Mouse (Mus musculus) megakaryocyte progenitor cell, adult 5-6 weeks (primary cell): ENCODE data around the gene Ccdc22. TPM values are rescaled to one million over a fixed set of nuclear protein-coding genes. Genes with fewer than 3 reads are reported as not detected.

ENCODE experiments used
- ATAC-seq: replicated peaks from 2 replicates; pipeline ENCODE4 v1.8.0; 2016; ENCODE audit warnings: mild to moderate bottlenecking, moderate TSS enrichment, inconsistent platforms; ENCODE audit not compliant: poor library complexity
- total RNA-seq, 2 experiments: library from RNA; stranded (forward) in 1 of 2; stranded (reverse) in 1 of 2; fragments of 157-497, 149-512 nt in 1 of 2; fragments of 200-1000 nt in 1 of 2; gene quantifications; 2 replicates each; pipeline versions ENCODE4 v1.2.3 to v1.2.4; 2015 to 2017

Ccdc22 gene
- total RNA-seq, 2 experiments from 2014 or later, result 20.5 to 47.6 TPM

DNA sequence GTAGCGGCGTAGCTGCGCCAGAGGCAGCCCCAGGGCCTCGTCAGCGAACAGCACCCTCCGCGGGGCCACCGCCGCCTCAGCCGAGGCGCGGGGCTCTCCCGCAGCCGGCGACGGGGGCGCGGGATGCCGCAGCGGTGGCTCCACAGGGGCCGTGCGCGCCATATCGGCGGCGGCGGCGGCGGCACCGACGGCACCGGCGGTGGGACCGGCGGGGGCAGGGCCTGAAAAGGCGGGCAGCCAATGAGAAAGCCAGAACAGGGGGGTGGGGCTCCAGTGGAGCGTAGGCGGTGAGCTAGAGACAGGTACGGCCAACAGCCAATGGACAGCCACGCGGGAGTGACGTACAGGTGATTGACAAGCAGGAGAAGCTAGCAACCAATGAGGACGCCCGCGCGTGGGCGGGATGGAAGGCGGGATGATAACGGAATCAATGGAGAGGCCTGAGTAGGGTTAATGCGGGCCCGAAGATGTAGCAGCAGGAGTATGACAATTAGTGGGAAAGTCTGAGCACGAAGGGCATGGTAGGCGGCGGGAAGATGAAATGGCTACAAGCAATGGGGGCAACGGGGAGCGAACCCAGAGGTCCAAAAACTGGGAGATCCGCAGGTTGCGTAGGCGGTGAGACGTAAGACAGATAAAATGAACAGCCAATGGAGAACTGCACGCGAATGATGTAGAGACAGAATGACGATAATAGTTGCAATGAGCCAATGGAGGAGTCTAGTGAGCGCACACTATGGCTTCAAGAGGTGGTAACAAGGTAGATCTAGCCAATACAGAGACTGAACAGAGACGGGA, 31.0 kb downstream of the Ccdc22 start, which contains the start of gene Ppp1r3f:
Ppp1r3f (minus strand) TSS at position 197 of the 798 bp plus-strand sequence.
- peak; percentile 96 for ATAC-seq

DNA sequence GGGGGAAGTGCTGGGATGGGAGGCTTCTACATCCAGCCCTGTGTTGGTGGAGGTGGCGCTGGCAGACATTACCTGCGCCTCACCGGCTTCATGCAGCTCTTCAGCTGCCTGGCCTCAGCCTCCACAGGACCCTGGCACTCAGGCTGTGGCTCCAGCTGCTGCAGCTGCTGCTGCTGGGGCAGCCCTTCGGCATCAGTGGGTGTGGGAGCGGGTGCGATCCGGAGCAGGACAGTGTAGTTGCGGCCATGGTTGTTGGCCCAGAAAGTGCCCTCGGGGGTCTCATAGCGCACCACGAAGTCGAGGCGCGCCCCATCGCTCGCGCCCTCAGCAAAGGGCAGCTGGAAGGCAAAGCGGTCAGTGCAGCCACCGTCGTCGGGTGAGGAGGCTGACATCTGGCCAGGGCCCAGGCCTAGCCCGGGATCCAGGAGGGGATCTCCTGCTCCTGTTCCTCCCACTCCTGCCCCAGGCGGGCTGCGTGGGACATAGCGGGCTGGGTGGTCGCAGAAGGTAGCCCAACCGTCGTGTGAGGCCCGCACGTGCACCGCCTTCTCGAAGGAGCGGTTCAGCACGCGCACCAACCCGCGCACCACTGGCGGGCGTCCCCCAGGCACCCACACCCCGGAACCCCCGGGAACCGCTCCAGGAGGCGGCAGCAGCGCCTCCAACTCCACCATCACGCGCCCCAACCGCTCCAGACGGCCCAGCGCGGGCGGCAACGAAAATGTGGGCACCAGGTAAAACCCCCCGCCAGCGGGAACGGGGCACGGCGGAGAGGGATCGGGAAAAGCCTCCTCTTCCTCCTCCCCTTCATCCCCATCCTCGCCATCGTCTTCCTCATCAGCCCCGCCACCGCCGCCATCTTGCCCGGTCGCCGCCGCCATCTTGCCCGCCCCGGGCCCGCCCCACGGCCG, 31.9 kb downstream of the Ccdc22 start, which contains the start of gene Foxp3:
Foxp3 (plus strand) TSS at position 469 of the 911 bp plus-strand sequence.
- ATAC-seq, result no peak

DNA sequence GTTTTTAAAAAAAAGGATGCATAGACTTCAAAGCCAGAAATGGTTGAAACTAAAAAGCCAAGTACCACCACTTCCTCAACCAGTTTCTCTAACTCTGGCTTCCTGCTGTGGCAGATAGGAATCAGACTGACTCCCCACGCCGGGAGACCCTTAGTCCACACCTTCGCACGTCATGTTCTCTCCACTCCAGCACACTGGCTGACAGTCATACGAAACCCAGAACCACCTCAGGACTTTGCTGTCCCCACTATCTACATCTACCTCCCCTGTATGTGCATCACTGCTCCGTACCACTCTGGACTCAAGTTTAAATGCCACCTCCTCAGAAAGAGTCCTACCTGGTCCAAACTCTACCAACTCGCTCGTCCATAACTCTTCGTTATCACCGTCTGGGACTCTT, 32.9 kb downstream of the Ccdc22 start:
- no peak for ATAC-seq

DNA sequence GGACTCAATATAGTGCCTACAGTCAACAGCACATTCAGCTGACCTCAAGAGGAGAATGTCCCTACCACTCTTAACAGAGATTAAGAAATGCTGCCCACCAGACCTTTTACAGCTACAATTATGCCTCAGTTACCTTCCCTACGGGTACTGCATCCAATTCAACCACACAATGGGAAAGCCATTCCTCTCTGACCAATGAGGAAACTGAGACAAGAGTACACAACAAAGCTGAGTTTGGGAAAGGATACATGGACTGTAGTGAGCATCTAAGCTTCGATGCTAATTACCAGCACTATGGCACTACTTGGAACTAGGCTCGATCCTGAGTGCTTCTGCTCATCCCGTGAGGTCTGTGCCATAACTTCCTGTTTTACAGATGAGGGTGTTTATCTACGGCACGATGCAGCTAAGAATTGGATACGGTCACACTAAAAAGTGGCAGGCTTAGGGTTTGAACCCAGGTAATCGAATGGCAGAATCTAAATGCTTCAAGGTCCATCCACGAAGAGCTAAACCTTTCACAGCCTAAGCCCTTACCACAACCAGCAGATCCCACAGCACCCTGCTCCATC, 33.7 kb downstream of the Ccdc22 start:
- no peak for ATAC-seq

DNA sequence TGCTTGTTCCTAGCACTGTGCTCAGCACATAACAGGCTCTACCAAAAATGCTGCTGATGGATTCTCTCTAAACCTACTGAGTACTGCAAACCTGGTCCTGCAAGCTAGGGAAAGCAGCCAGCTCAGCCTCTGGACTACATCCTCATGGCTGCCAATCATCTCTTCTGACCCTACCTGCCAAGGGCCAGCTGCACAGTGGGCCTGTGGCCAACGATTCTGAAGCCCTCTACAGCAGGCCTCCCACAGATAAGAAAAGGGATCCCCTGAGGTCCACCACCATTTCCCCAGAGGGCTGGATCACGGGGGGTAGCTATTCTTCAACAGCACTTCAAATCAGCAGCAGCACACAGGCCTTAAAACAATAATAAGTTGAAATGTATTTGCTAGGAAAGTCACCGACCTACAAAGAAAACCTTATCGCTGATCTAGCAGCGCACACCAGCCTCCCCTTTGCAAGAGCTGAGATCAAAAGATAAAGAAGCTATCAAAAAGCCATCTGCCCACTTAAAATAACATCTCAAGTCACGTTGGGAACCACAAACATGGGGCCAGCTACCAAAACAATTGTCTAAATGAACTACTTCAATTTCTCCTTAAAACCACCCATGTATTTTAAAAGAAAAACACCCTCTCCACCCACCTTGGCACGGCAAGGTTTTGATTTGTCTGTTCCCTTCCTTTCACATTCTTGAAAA, 34.7 kb downstream of the Ccdc22 start:
- no peak for ATAC-seq

DNA sequence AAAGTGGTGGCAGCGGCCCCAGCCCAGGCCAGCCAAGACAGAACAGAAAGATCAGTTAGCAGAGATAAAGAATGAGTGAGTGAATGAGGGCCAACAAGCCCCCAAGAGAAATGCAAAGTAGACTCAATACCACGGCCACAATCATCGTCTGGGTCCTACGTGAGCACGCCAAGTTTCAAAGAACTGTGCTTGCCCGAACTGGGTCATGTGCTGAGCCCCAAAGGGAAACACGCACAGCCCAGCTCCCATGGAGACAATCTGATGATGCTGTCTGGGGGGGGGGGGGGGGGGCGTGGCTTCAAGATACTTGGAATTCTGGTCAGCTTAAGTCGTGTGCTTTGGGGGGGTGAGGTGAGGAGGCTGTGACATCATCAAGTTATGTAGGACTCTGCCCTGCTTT, 37.8 kb downstream of the Ccdc22 start:
- ATAC-seq, result no peak

DNA sequence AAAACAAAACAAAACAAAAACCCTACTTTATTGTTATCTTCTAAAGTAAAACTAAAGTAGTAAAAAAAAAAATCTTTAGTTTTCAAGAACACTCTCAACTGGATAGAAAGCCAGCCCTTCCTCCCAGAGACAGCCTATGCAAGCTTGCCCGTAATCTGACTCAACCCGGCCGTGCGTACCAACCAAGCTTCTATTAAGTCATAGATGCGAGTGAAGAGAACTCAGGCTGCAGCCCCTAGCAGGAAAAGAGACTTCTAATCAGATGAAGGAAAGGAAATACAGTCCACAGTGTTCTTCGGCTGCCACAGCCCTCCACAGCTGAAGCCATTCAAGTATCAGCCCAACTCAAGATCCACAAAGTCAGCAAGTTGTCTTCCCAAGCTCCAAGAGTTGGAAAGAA, 39.0 kb downstream of the Ccdc22 start:
- ATAC-seq, result 0 out of 2 replicates have a peak, but pooled peaks have one; percentile 26

DNA sequence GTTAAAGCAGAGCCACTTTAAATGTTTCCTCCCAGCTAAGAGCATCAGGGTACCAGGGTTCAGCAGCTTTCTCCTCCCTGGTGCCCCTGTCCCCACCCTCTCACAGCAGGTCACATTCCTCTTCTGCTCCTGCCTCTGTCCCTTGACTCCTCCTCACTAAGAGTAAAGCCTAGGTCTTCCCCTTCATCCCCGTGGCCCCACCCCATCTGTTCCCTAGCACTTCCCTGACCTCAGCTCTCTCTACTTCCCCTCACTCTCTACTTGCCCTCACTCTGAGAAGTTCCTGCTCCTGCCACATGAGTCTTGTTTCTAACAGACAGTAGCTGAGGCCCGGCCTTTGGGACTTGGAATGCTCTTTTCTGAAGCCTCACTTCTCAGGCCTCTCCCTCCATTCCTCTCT, 42.2 kb downstream of the Ccdc22 start:
- ATAC-seq, result peak; percentile 86

DNA sequence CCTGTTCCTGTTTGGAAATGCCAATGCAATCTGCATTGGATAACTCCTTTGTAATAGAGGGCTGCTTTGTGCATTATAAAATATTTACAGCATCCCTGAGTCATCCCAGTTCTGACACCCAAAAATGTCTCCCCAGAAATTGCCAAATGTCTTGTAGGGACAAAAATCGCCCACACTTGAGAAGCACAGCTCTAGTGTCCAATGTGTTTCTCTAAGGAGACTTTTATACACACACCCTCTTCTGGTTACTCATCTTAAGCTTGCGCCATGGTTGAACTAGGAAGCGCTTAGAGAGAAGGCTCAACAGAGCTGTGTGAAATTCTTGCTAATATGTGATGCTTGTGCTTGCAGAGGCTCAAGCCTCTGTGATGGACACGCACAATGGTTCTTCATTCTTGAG, 51.8 kb downstream of the Ccdc22 start:
- no peak for ATAC-seq

Other genes with a start within 250 kb of the Ccdc22 start
- 0.37 and 0.52 TPM in 2 replicates for gene Usp27x, start 229.7 kb downstream of the Ccdc22 start, total RNA-seq (2015)
- 0.41 and 0.46 TPM in 2 replicates for gene Usp27x, start 229.7 kb downstream of the Ccdc22 start, total RNA-seq (2017)
- gene Foxp3, start 31.9 kb downstream of the Ccdc22 start, total RNA-seq (2015), result not detected in 2 replicates
- 0.08 and 0.10 TPM in 2 replicates for gene Foxp3, start 31.9 kb downstream of the Ccdc22 start, total RNA-seq (2017)
- gene Ppp1r3f, start 31.2 kb downstream of the Ccdc22 start, total RNA-seq (2015), result 1.3 TPM in 1 of 2 replicates, not detected in the other
- 0.24 and 0.29 TPM in 2 replicates for gene Ppp1r3f, start 31.2 kb downstream of the Ccdc22 start, total RNA-seq (2017)
- gene Cacna1f, start 1.6 kb upstream of the Ccdc22 start, total RNA-seq (2015), result 0.24 and 0.47 TPM in 2 replicates
- gene Cacna1f, start 1.6 kb upstream of the Ccdc22 start, total RNA-seq (2017), result 0.10 and 0.29 TPM in 2 replicates
- not detected in 2 replicates for gene Syp, start 33.0 kb upstream of the Ccdc22 start, total RNA-seq (2015)
- 0.46 and 0.54 TPM in 2 replicates for gene Syp, start 33.0 kb upstream of the Ccdc22 start, total RNA-seq (2017)
- gene Prickle3, start 51.7 kb upstream of the Ccdc22 start, total RNA-seq (2015), result 3.9 and 4.8 TPM in 2 replicates
- 4.1 and 6.0 TPM in 2 replicates for gene Prickle3, start 51.7 kb upstream of the Ccdc22 start, total RNA-seq (2017)
- 115 and 133 TPM in 2 replicates for gene Plp2, start 65.9 kb upstream of the Ccdc22 start, total RNA-seq (2015)
- gene Plp2, start 65.9 kb upstream of the Ccdc22 start, total RNA-seq (2017), result 26.4 and 37.1 TPM in 2 replicates
- not detected in 2 replicates for gene Magix, start 75.7 kb upstream of the Ccdc22 start, total RNA-seq (2015)
- gene Magix, start 75.7 kb upstream of the Ccdc22 start, total RNA-seq (2017), result not detected in 2 replicates
- 26.8 and 28.2 TPM in 2 replicates for gene Gpkow, start 91.6 kb upstream of the Ccdc22 start, total RNA-seq (2015)
- 19.2 and 24.4 TPM in 2 replicates for gene Gpkow, start 91.6 kb upstream of the Ccdc22 start, total RNA-seq (2017)
- 27.3 and 39.9 TPM in 2 replicates for gene Wdr45, start 108.8 kb upstream of the Ccdc22 start, total RNA-seq (2015)
- 18.4 and 21.7 TPM in 2 replicates for gene Wdr45, start 108.8 kb upstream of the Ccdc22 start, total RNA-seq (2017)
- gene Gm45208, start 116.7 kb upstream of the Ccdc22 start, total RNA-seq (2015), result 0.59 TPM in 1 of 2 replicates, not detected in the other
- not detected in 2 replicates for gene Gm45208, start 116.7 kb upstream of the Ccdc22 start, total RNA-seq (2017)
- gene Praf2, start 122.9 kb upstream of the Ccdc22 start, total RNA-seq (2015), result 11.1 and 15.3 TPM in 2 replicates
- gene Praf2, start 122.9 kb upstream of the Ccdc22 start, total RNA-seq (2017), result 3.4 and 4.9 TPM in 2 replicates
- gene Ccdc120, start 145.4 kb upstream of the Ccdc22 start, total RNA-seq (2015), result 0.88 and 1.2 TPM in 2 replicates
- gene Ccdc120, start 145.4 kb upstream of the Ccdc22 start, total RNA-seq (2017), result 0.33 and 1.1 TPM in 2 replicates
- 12.2 and 14.6 TPM in 2 replicates for gene Tfe3, start 157.0 kb upstream of the Ccdc22 start, total RNA-seq (2015)
- 4.6 and 7.1 TPM in 2 replicates for gene Tfe3, start 157.0 kb upstream of the Ccdc22 start, total RNA-seq (2017)
- 34.4 and 34.9 TPM in 2 replicates for gene Gripap1, start 184.2 kb upstream of the Ccdc22 start, total RNA-seq (2015)
- gene Gripap1, start 184.2 kb upstream of the Ccdc22 start, total RNA-seq (2017), result 48.6 and 69.7 TPM in 2 replicates
- gene Kcnd1, start 216.8 kb upstream of the Ccdc22 start, total RNA-seq (2015), result 0.34 and 0.42 TPM in 2 replicates
- gene Kcnd1, start 216.8 kb upstream of the Ccdc22 start, total RNA-seq (2017), result 0.21 and 0.68 TPM in 2 replicates
- 33.0 and 33.7 TPM in 2 replicates for gene Otud5, start 235.8 kb upstream of the Ccdc22 start, total RNA-seq (2015)
- gene Otud5, start 235.8 kb upstream of the Ccdc22 start, total RNA-seq (2017), result 48.6 and 58.7 TPM in 2 replicates